Mouse (Mus musculus) ES-E14 (cell line): Measurements from ENCODE around the gene Cyba. TPM values are rescaled to one million over a fixed set of nuclear protein-coding genes. Genes with fewer than 3 reads are reported as not detected.

ENCODE experiments used
- DNase-seq: peaks from one replicate; pipeline ENCODE4 v3.0.0-alpha.2; 2013; ENCODE audit warnings: low read depth, low spot score
- H3K27ac ChIP-seq: 2 replicates; pipeline ENCODE4 v1.5.1; 2012; ENCODE audit warnings: low read depth, mild to moderate bottlenecking, low read length, moderate library complexity, mixed read lengths; ENCODE audit not compliant: poor library complexity, insufficient read depth, severe bottlenecking
- H3K36me3 ChIP-seq: 2 replicates; pipeline ENCODE4 v1.6.1; 2012; ENCODE audit warnings: mild to moderate bottlenecking, low read length, moderate library complexity, mixed read lengths; ENCODE audit not compliant: control insufficient read depth, poor library complexity, insufficient read depth, severe bottlenecking
- H3K4me1 ChIP-seq, 2 experiments: fragments of 150-350 bp in 1 of 2; sonication (generic) in 1 of 2; 2 replicates each; pipeline ENCODE4 v1.6.1; 2012; ENCODE audit warnings: low read length in 2 of 2, mild to moderate bottlenecking in 1 of 2, mixed read lengths in 1 of 2; ENCODE audit not compliant: control insufficient read depth in 2 of 2, insufficient read depth in 2 of 2, poor library complexity in 1 of 2
- H3K4me3 ChIP-seq, 2 experiments: fragments of 150-350 bp in 1 of 2; sonication (generic) in 1 of 2; 2 replicates each; pipeline ENCODE4 v1.5.1; 2012; ENCODE audit warnings: low read length in 2 of 2, low read depth in 1 of 2, mild to moderate bottlenecking in 1 of 2, mixed read lengths in 1 of 2; ENCODE audit not compliant: insufficient read depth in 1 of 2, poor library complexity in 1 of 2, severe bottlenecking in 1 of 2
- H3K9ac ChIP-seq: 2 replicates; pipeline ENCODE4 v1.6.1; 2012; ENCODE audit warnings: low read depth, mild to moderate bottlenecking, low read length, mixed read lengths; ENCODE audit not compliant: poor library complexity, insufficient read depth, severe bottlenecking
- H3K9me3 ChIP-seq: fragments of 150-350 bp; sonication (generic); 2 replicates; pipeline ENCODE4 v1.6.1; 2012; ENCODE audit warnings: low read depth, mild to moderate bottlenecking, low read length; ENCODE audit not compliant: control insufficient read depth, insufficient read depth
- CHD2 ChIP-seq: IDR thresholded peaks from 2 replicates; pipeline ENCODE4 v1.6.1; 2014; ENCODE audit warnings: mild to moderate bottlenecking, low read depth, low read length, inconsistent platforms
- HCFC1 ChIP-seq: IDR thresholded peaks from 2 replicates; pipeline ENCODE4 v1.6.1; 2012; ENCODE audit warnings: low read length, inconsistent platforms, borderline replicate concordance; ENCODE audit not compliant: insufficient read depth
- MAFK ChIP-seq: IDR thresholded peaks from 2 replicates; pipeline ENCODE4 v1.6.1; 2014; ENCODE audit warnings: mild to moderate bottlenecking, low read depth, low read length, inconsistent platforms; ENCODE audit not compliant: insufficient read depth
- ZC3H11A ChIP-seq: IDR thresholded peaks from 2 replicates; pipeline ENCODE4 v1.6.1; 2012; ENCODE audit warnings: low read depth, mild to moderate bottlenecking, inconsistent platforms, low read length, borderline replicate concordance
- ZNF384 ChIP-seq: IDR thresholded peaks from 2 replicates; pipeline ENCODE4 v1.6.1; 2012; ENCODE audit warnings: low read depth, low read length, inconsistent platforms
- in situ Hi-C, 2 experiments: fragments of 600-800 bp; cut with MboI; formaldehyde crosslinking; loops; one replicate each; pipeline ENCODE4 v1.15.1; 2025; ENCODE audit warnings: low sequenced_read_pairs in 2 of 2, inconsistent platforms in 1 of 2; ENCODE audit not compliant: unreplicated experiment in 2 of 2
- total RNA-seq: library from RNA; depleted of rRNA; stranded (reverse); fragments of 300-350 nt; gene quantifications from 2 replicates; pipeline ENCODE4 v1.2.3, GENCODE M21; 2012

The Cyba gene
- total RNA-seq, 1 experiment = 78.7 TPM

- in situ Hi-C loops = no loop called here
- H3K4me1 ChIP-seq = peaks cover 0 to 18% of the 10 kb centered on the region in 2 experiments; a peak in 2 of 4 replicates
- H3K9me3 ChIP-seq = no peaks in the 10 kb centered on the region
- H3K9ac ChIP-seq = peak within 1 kb of the TSS; percentile 45
- TF ChIP-seq ZC3H11A = no peak
- TF ChIP-seq MAFK = peak; percentile 58; the same call in 1 of the 2 replicates
- DNase-seq = no peak
- peaks cover 4% of the 10 kb centered on the region; the same call in 1 of the 2 replicates for H3K36me3 ChIP-seq
- no peak within 1 kb of the TSS for H3K27ac ChIP-seq
- H3K4me3 ChIP-seq = peak within 1 kb of the TSS; percentile 60 to 85
Measured at GRCm38 (mm10) chr8:122460524-122461472, 28.1 kb upstream of the Cyba start, which contains the start of gene Snai3. Gene Snai3, minus strand, starts transcription at chr8:122460733.

- in situ Hi-C loops = no loop called here
- peaks cover 4% of the 10 kb centered on the region; the same call in 1 of the 2 replicates for H3K36me3 ChIP-seq
- TF ChIP-seq CHD2 = no peak
- no peak for TF ChIP-seq HCFC1
- no peak for TF ChIP-seq ZC3H11A
- peak overlapping the region; percentile 45 for H3K9ac ChIP-seq
- peaks cover 0 to 18% of the 10 kb centered on the region in 2 experiments; a peak in 2 of 4 replicates for H3K4me1 ChIP-seq
- DNase-seq = no peak
- H3K27ac ChIP-seq = no peak overlapping the region
- no peaks in the 10 kb centered on the region for H3K9me3 ChIP-seq
- peak overlapping the region; percentile 60 to 85 for H3K4me3 ChIP-seq
Measured at GRCm38 (mm10) chr8:122459990-122460389, 27.3 kb upstream of the Cyba start.

- TF ChIP-seq CHD2 (no peak), HCFC1 (no peak), MAFK (no peak), ZNF384 (no peak), ZC3H11A (no peak)
- Histone ChIP-seq H3K4me3 (peak overlapping the region in 1 of 2 experiments; percentile 85; a peak in 1 of 4 replicates), H3K9me3 (no peaks in the 10 kb centered on the region), H3K9ac (no peak overlapping the region), H3K27ac (no peak overlapping the region), H3K4me1 (peaks cover 0 to 18% of the 10 kb centered on the region in 2 experiments; a peak in 2 of 4 replicates), H3K36me3 (peaks cover 4% of the 10 kb centered on the region; the same call in 1 of the 2 replicates)
- no peak for DNase-seq
- in situ Hi-C loops = no loop called here
Measured at GRCm38 (mm10) chr8:122459218-122459900, 26.6 kb upstream of the Cyba start.

- no peak for DNase-seq
- Histone ChIP-seq H3K27ac (no peak overlapping the region), H3K9me3 (no peaks in the 10 kb centered on the region), H3K4me1 (peaks cover 0 to 16% of the 10 kb centered on the region in 2 experiments; a peak in 2 of 4 replicates), H3K36me3 (peaks cover 4% of the 10 kb centered on the region; the same call in 1 of the 2 replicates), H3K9ac (no peak overlapping the region), H3K4me3 (no peak overlapping the region)
- TF ChIP-seq MAFK (no peak), HCFC1 (no peak), ZC3H11A (no peak), ZNF384 (no peak), CHD2 (no peak)
- in situ Hi-C loops = no loop called here
Measured at GRCm38 (mm10) chr8:122457171-122457570, 24.4 kb upstream of the Cyba start.
